Mouse (Mus musculus) spleen, embryonic (tissue): ENCODE results near the gene Trpm3.

ENCODE experiments used
- CTCF ChIA-PET: fragments of 350-600 bp; sonication (Branson Sonifier 250); formaldehyde crosslinking; loops from one replicate; lab custom pipeline; 2022; lab: Charles Lee

The Trpm3 gene

GRCm38 (mm10) chr19:22920949-22921348 lies 782.1 kb downstream of the Trpm3 start:
- CTCF ChIA-PET, result no interaction called here

GRCm38 (mm10) chr19:22922871-22923670 lies 784.2 kb downstream of the Trpm3 start:
- CTCF ChIA-PET, result interaction anchor here (0.6 kb wide), 2 partner anchors 109 to 361 kb away, joined by 3 read pairs; no protein-coding TSS in a partner anchor

- CTCF ChIA-PET, result no interaction called here
Measured at GRCm38 (mm10) chr19:22925284-22925683, 786.4 kb downstream of the Trpm3 start.

- CTCF ChIA-PET, result no interaction called here
Measured at GRCm38 (mm10) chr19:22926753-22927152, 787.9 kb downstream of the Trpm3 start.

GRCm38 (mm10) chr19:22928366-22928765 lies 789.5 kb downstream of the Trpm3 start:
- CTCF ChIA-PET, result no interaction called here

- CTCF ChIA-PET, result no interaction called here
Measured at GRCm38 (mm10) chr19:22929768-22930167, 790.9 kb downstream of the Trpm3 start.

GRCm38 (mm10) chr19:22930368-22930834 lies 791.6 kb downstream of the Trpm3 start:
- CTCF ChIA-PET, result interaction anchor here (0.6 kb wide), 1 partner anchor 195 kb away, joined by 3 read pairs; no protein-coding TSS in a partner anchor

- CTCF ChIA-PET, result interaction anchor here (0.6 kb wide), 1 partner anchor 194 kb away, joined by 3 read pairs; no protein-coding TSS in a partner anchor
Measured at GRCm38 (mm10) chr19:22931006-22931405, 792.2 kb downstream of the Trpm3 start.

- CTCF ChIA-PET, result interaction anchor here (0.6 kb wide), 1 partner anchor 483 kb away, joined by 8 read pairs; no protein-coding TSS in a partner anchor
Measured at GRCm38 (mm10) chr19:22935067-22935466, 796.2 kb downstream of the Trpm3 start.

- CTCF ChIA-PET, result interaction anchor here (0.6 kb wide), 1 partner anchor 21 kb away, joined by 5 read pairs; no protein-coding TSS in a partner anchor
Measured at GRCm38 (mm10) chr19:22938848-22939724, 800.2 kb downstream of the Trpm3 start.

GRCm38 (mm10) chr19:22939836-22940235 lies 801.0 kb downstream of the Trpm3 start:
- CTCF ChIA-PET, result no interaction called here

GRCm38 (mm10) chr19:22940487-22940886 lies 801.6 kb downstream of the Trpm3 start:
- CTCF ChIA-PET, result no interaction called here

GRCm38 (mm10) chr19:22940956-22941355 lies 802.1 kb downstream of the Trpm3 start:
- CTCF ChIA-PET, result no interaction called here

GRCm38 (mm10) chr19:22952480-22952879 lies 813.6 kb downstream of the Trpm3 start:
- CTCF ChIA-PET, result no interaction called here

GRCm38 (mm10) chr19:22953191-22953590 lies 814.3 kb downstream of the Trpm3 start:
- CTCF ChIA-PET, result no interaction called here

GRCm38 (mm10) chr19:22958414-22958813 lies 819.6 kb downstream of the Trpm3 start:
- CTCF ChIA-PET, result no interaction called here

GRCm38 (mm10) chr19:22960450-22961265 lies 821.8 kb downstream of the Trpm3 start:
- CTCF ChIA-PET, result no interaction called here

GRCm38 (mm10) chr19:22962001-22962708 lies 823.3 kb downstream of the Trpm3 start:
- CTCF ChIA-PET, result no interaction called here

GRCm38 (mm10) chr19:22962731-22963130 lies 823.9 kb downstream of the Trpm3 start:
- CTCF ChIA-PET, result no interaction called here

- CTCF ChIA-PET, result no interaction called here
Measured at GRCm38 (mm10) chr19:22963726-22964398, 825.0 kb downstream of the Trpm3 start.
